22 mouse cellular contexts compared by ENCODE assay signal in genomic region chr13:90970259-90971017, GRCm38 (mm10). TPM values are rescaled to one million over a fixed set of nuclear protein-coding genes. Genes with fewer than 3 reads are reported as not detected.
DNase-seq lines count a peak whose midpoint lies in the region; ATAC-seq and TF ChIP-seq lines count a peak whose summit lies in the region.
"Had no signal": no experiment of that assay in that cellular context is flagged by ENCODE, and none has a peak within 500 bp of the region (broad histone marks: within the 10 kb centered on the region; RNA-seq: fewer than 3 reads in every experiment).

No protein-coding gene starts in this region.

- WGBS in liver, embryonic 14.5 days (ENCODE audit: insufficient replicate concordance) = 47% methylated on average over 10 of the region's 10 CpGs

- peak; percentile 83 for ATAC-seq in liver, embryonic 14.5 days (ENCODE audit: insufficient read depth)
- ATAC-seq in erythroblast, adult 5-6 weeks (replicated peaks; ENCODE audit: low FRiP score, poor library complexity, severe bottlenecking) = no peak
- ATAC-seq: CD4-positive, CD25-positive, alpha-beta regulatory T cell, adult 4 months; forebrain, embryonic 14.5 days; hindbrain, embryonic 16.5 days; inflammation-experienced regulatory T-cells, adult 6 months had no signal

- TF ChIP-seq EP300 in MEL (IDR thresholded peaks at IDR 0.05; ENCODE audit: low read depth in 1 of 2, low read length in 2 of 2) = no peak
- peak; percentile 41 for TF ChIP-seq EP300 in liver, embryonic 14.5 days (IDR thresholded peaks at IDR 0.05; ENCODE audit: low read depth)

- H3K4me2 ChIP-seq in liver, embryonic 14.5 days (ENCODE audit: low read depth) = no peak overlapping the region
- H3K4me2 ChIP-seq: embryonic facial prominence, embryonic 13.5 days; heart, embryonic 13.5 days; hindbrain, embryonic 12.5 days had no signal

- no peak for TF ChIP-seq POLR2A in MEL (IDR thresholded peaks at IDR 0.05; ENCODE audit: control insufficient read depth in 1 of 2, insufficient read depth in 1 of 2, low read depth in 1 of 2, low read length in 2 of 2, poor library complexity in 1 of 2)

- TF ChIP-seq RAD21 in MEL (IDR thresholded peaks at IDR 0.05; ENCODE audit: low read depth, low read length) = no peak

- no peaks in the 10 kb centered on the region for H3K9me3 ChIP-seq in MEL (replicated peaks; ENCODE audit: insufficient read depth, low read length)
- H3K9me3 ChIP-seq in liver, embryonic 14.5 days (ENCODE audit: control insufficient read depth, low read length) = no peaks in the 10 kb centered on the region
- H3K9me3 ChIP-seq: embryonic facial prominence, embryonic 13.5 days; heart, embryonic 13.5 days; hindbrain, embryonic 12.5 days had no signal

- no peak overlapping the region for H3K9ac ChIP-seq in MEL (ENCODE audit: control insufficient read depth, low read depth, low read length, poor library complexity, severe bottlenecking)
- no peak overlapping the region for H3K9ac ChIP-seq in liver, embryonic 14.5 days (replicated peaks)
- H3K9ac ChIP-seq: embryonic facial prominence, embryonic 13.5 days; heart, embryonic 13.5 days; hindbrain, embryonic 12.5 days had no signal

- H3K36me3 ChIP-seq in MEL (ENCODE audit: control insufficient read depth in 1 of 2, insufficient read depth in 2 of 2, low read length in 2 of 2) = no peaks in the 10 kb centered on the region
- no peaks in the 10 kb centered on the region for H3K36me3 ChIP-seq in liver, embryonic 14.5 days (replicated peaks; ENCODE audit: control insufficient read depth, insufficient read depth, low read depth)
- H3K36me3 ChIP-seq: embryonic facial prominence, embryonic 13.5 days; heart, embryonic 13.5 days; hindbrain, embryonic 12.5 days had no signal

- H3K79me2 ChIP-seq in MEL (ENCODE audit: control insufficient read depth, insufficient read depth, low read length, poor library complexity) = no peaks in the 10 kb centered on the region

- DNase-seq in MEL (ENCODE audit: low read depth, low spot score) = no peak
- peak; percentile 32 for DNase-seq in c-Kit-positive CD71-positive TER-119-positive erythroid progenitor cells, embryonic 14.5 days (ENCODE audit: low spot score)
- DNase-seq in liver, embryonic 14.5 days (ENCODE audit: low read depth in 3 of 3, low spot score in 3 of 3) = peak; percentile 20 to 48 (median 27)
- no peak for DNase-seq in layer of hippocampus, adult 11-12 months (ENCODE audit: low spot score)
- no peak for DNase-seq in retina, postnatal 1 day
- DNase-seq: adrenal gland, adult 2 months; adrenal gland, postnatal 36 days; B cell, adult 2 months; cerebellum, adult 11-12 months; cerebellum, adult 9-10 months; cerebellum, postnatal 25 days; gastrocnemius, postnatal 36 days; heart, adult 11 months; heart, postnatal 36 days had no signal

- no peak overlapping the region for H3K27ac ChIP-seq in MEL (ENCODE audit: control insufficient read depth, low read depth, low read length)
- no peak overlapping the region for H3K27ac ChIP-seq in liver, embryonic 14.5 days
- H3K27ac ChIP-seq: embryonic facial prominence, embryonic 13.5 days; heart, embryonic 13.5 days; hindbrain, embryonic 12.5 days had no signal

- no peak for TF ChIP-seq CTCF in MEL (IDR thresholded peaks at IDR 0.05 in 2 of 3, conservative IDR thresholded peaks at IDR 0.05 in 1 of 3; ENCODE audit: control insufficient read depth in 1 of 3, insufficient read depth in 1 of 3, low read depth in 2 of 3, low read length in 3 of 3, poor library complexity in 1 of 3, severe bottlenecking in 1 of 3)
- no peak for TF ChIP-seq CTCF in liver, embryonic 14.5 days (IDR thresholded peaks at IDR 0.05; ENCODE audit: low read depth)

- no peaks in the 10 kb centered on the region for H3K27me3 ChIP-seq in MEL (ENCODE audit: control insufficient read depth in 1 of 2, insufficient read depth in 2 of 2, low read length in 2 of 2)
- no peaks in the 10 kb centered on the region for H3K27me3 ChIP-seq in liver, embryonic 14.5 days (ENCODE audit: control insufficient read depth, insufficient read depth, low read length)
- H3K27me3 ChIP-seq: embryonic facial prominence, embryonic 13.5 days; heart, embryonic 13.5 days; hindbrain, embryonic 12.5 days had no signal

- H3K4me1 ChIP-seq in MEL (ENCODE audit: control insufficient read depth in 1 of 2, insufficient read depth in 2 of 2, low read length in 2 of 2) = no peaks in the 10 kb centered on the region
- H3K4me1 ChIP-seq in liver, embryonic 14.5 days (replicated peaks; ENCODE audit: control insufficient read depth in 2 of 2, insufficient read depth in 2 of 2, low read length in 1 of 2) = peaks cover 0 to 7% of the 10 kb centered on the region in 2 experiments; a peak in 2 of 4 replicates
- H3K4me1 ChIP-seq: embryonic facial prominence, embryonic 13.5 days; hindbrain, embryonic 12.5 days had no signal

- H3K4me3 ChIP-seq in MEL (ENCODE audit: control insufficient read depth in 1 of 2, insufficient read depth in 1 of 2, low read depth in 2 of 2, low read length in 2 of 2) = no peak overlapping the region
- H3K4me3 ChIP-seq in liver, embryonic 14.5 days (ENCODE audit: insufficient read depth in 1 of 2, low read depth in 2 of 2, low read length in 2 of 2) = no peak overlapping the region
- H3K4me3 ChIP-seq: embryonic facial prominence, embryonic 13.5 days; heart, embryonic 13.5 days; hindbrain, embryonic 12.5 days had no signal

TF ChIP-seq in MEL, 35 proteins besides CTCF, POLR2A, EP300 and RAD21:
- TF ChIP-seq HCFC1 (IDR thresholded peaks at IDR 0.05; ENCODE audit: low read depth, low read length) (no peak), GATA1 (IDR thresholded peaks at IDR 0.05; ENCODE audit: low read depth, low read length) (0 out of 2 replicates have a peak, but pooled peaks have one; percentile 17), KAT2A (conservative IDR thresholded peaks at IDR 0.05; ENCODE audit: low read depth, low read length) (no peak), E2F4 (IDR thresholded peaks at IDR 0.05; ENCODE audit: borderline replicate concordance, low read depth, low read length) (no peak), MEF2A (IDR thresholded peaks at IDR 0.05; ENCODE audit: extremely low read depth, insufficient replicate concordance, low read depth, low read length, poor library complexity, severe bottlenecking) (no peak), USF2 (IDR thresholded peaks at IDR 0.05; ENCODE audit: borderline replicate concordance in 1 of 2, insufficient read depth in 1 of 2, low read depth in 1 of 2, low read length in 2 of 2) (no peak), TAL1 (IDR thresholded peaks at IDR 0.05; ENCODE audit: low read length) (no peak), TCF12 (IDR thresholded peaks at IDR 0.05; ENCODE audit: low read depth, low read length) (no peak)

RNA-seq across cellular contexts. Expression of gene Rps23, which starts 47.7 kb away (rescaled TPM):
- 2,047 and 2,086 TPM in 2 replicates for total RNA-seq in MEL (2012; rRNA removed)
- polyA plus RNA-seq in MEL (2012; ENCODE audit: insufficient read depth in 1 of 2, insufficient read length in 2 of 2, low read depth in 1 of 2, low replicate concordance in 2 of 2, missing spikeins in 1 of 2) = 100 to 1,000 TPM in 1 of 2 experiments, not detected in 1; 389 TPM
- polyA plus RNA-seq in liver, embryonic 14.5 days (2012; rRNA removed) = 280 and 1,036 TPM in 2 replicates
- 206 and 215 TPM in 2 replicates for polyA plus RNA-seq in liver, embryonic 14.5 days (2014; fragmentation: Nextera tagmentation; extraction: Ambion mirVana)
- total RNA-seq in erythroblast, adult 5-6 weeks (2015; ENCODE audit: low replicate concordance) = 281 and 297 TPM in 2 replicates
- 387 and 828 TPM in 2 replicates for total RNA-seq in erythroblast, adult 5-6 weeks (2017; ENCODE audit: low replicate concordance)

Comparison
In these comparisons a context has a peak if more than half of its experiments do, and no peak if none do; other contexts are left out.
1. DNase-seq: peak in c-Kit-positive CD71-positive TER-119-positive erythroid progenitor cells, embryonic 14.5 days (single experiment) and liver, embryonic 14.5 days (3 of 3); none in MEL (single experiment), layer of hippocampus, adult 11-12 months (single experiment) and retina, postnatal 1 day (single experiment).